Mouse (Mus musculus) kidney, postnatal 0 days (tissue): Measurements from ENCODE around the gene Uchl5. TPM values are rescaled to one million over a fixed set of nuclear protein-coding genes. Genes with fewer than 3 reads are reported as not detected.

ENCODE experiments used
- ATAC-seq: fragments of 200-750 bp; cut with Nextera tagmentation; replicated peaks from 2 replicates; pipeline ENCODE4 v1.8.0; 2017; ENCODE audit warnings: low read depth, moderate number of reproducible peaks, moderate TSS enrichment, moderate library complexity; ENCODE audit not compliant: low FRiP score
- DNase-seq: peaks from one replicate; pipeline ENCODE4 v3.0.0-alpha.2; 2016; ENCODE audit warnings: low spot score
- H3K27ac ChIP-seq: fragments of 300-500 bp; sonication (generic); 2 replicates; pipeline ENCODE4 v1.5.1; 2014; ENCODE audit warnings: mild to moderate bottlenecking
- H3K27me3 ChIP-seq: fragments of 300-500 bp; sonication (generic); 2 replicates; pipeline ENCODE4 v1.6.1; 2014; ENCODE audit warnings: low read length, mixed read lengths; ENCODE audit not compliant: insufficient read depth
- H3K36me3 ChIP-seq: fragments of 300-500 bp; sonication (generic); 2 replicates; pipeline ENCODE4 v1.6.1; 2014; ENCODE audit warnings: low read length, mixed read lengths; ENCODE audit not compliant: insufficient read depth
- H3K4me1 ChIP-seq: fragments of 300-500 bp; sonication (generic); replicated peaks from 2 replicates; pipeline ENCODE4 v1.6.1; 2014; ENCODE audit warnings: antibody characterized with exemption, low read length, mixed read lengths; ENCODE audit not compliant: insufficient read depth
- H3K4me2 ChIP-seq: fragments of 300-500 bp; sonication (generic); 2 replicates; pipeline ENCODE4 v1.6.1; 2014; ENCODE audit warnings: mild to moderate bottlenecking, low read length, moderate library complexity, mixed read lengths
- H3K4me3 ChIP-seq: fragments of 300-500 bp; sonication (generic); replicated peaks from 2 replicates; pipeline ENCODE4 v1.5.1; 2014; ENCODE audit warnings: low read depth, low read length
- H3K9ac ChIP-seq: fragments of 300-500 bp; sonication (generic); 2 replicates; pipeline ENCODE4 v1.6.1; 2014; ENCODE audit warnings: low read depth, low read length
- H3K9me3 ChIP-seq: fragments of 300-500 bp; sonication (generic); replicated peaks from 2 replicates; pipeline ENCODE4 v1.6.1; 2016; ENCODE audit warnings: low read length, inconsistent platforms, mixed read lengths
- CTCF ChIP-seq: IDR thresholded peaks from 2 replicates; pipeline ENCODE4 v1.5.1; 2016; ENCODE audit warnings: antibody characterized with exemption, low read depth, mild to moderate bottlenecking, moderate library complexity
- WGBS: fragments of 180-500 bp; shearing (Covaris S2); extraction: QIAGEN DNeasy Blood & Tissue Kit; methylation state at CpG from one replicate; pipeline ENCODE4 v1.1.7; 2014; 5-methylcytosine and 5-hydroxymethylcytosine counted together
- polyA plus RNA-seq: library from polyadenylated mRNA; unstranded; fragments of >200 nt; fragmentation: Nextera tagmentation; extraction: Ambion mirVana; gene quantifications from 2 replicates; pipeline ENCODE4 v1.2.1, GENCODE M21; 2015

Gene Uchl5
- 71.6 and 77.5 TPM in 2 replicates for polyA plus RNA-seq

DNA sequence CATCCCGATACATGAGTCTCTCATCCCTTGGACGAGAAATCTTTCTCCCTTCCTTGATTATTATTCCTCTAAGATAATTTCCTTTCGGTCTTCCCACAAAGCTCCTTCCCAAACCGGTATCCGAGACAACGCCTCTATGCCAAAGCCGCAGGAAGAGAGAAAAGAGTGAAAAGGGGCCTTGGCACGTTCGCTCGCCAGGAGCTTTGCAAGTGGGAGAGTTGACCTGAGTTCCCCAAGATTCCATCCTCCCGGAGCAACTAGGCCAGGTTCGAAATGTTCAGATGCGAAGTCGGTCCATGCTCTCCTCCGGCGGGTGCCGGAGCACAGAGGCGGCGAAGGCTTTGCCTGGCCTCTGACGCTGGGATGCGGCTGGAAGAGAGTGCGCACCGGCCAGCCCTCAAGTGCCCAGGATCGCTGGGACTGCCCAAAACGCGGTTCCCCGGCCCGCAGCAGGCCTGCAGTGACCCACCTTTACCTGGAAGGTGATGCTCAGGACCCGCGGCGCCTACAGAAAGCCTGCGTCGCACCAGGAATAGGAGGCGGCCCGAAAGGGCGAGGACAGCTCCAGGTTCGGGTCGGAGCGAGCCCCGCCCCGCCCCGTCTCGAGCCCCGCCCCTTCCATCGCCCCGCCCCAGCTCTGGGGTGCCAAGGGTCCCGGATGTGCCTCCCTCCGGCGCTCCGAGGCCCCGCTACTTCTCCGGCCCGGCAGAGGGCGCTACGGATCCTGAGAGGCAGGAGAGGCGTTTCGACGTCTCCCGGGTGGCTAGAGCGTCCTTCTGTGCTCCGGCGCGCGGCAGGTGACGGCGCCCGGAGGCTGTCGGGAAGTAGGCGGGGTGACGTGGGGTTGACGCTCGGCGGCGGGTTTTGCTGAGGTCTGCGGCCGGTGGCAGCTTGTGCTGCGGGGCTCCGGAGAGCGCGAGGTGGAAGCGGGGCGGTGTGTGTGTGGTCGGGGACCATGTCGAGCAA lies at the start of gene Uchl5, which contains the start of gene Trove2:
Gene Uchl5, plus strand, starts transcription at position 827 of the 966 bp plus-strand sequence.
Gene Trove2, minus strand, starts transcription at position 623 of the 966 bp plus-strand sequence.
- Histone ChIP-seq H3K4me3 (peak within 1 kb of the TSS; percentile 81), H3K4me1 (peaks cover 6% of the 10 kb centered on the region), H3K36me3 (no peaks in the 10 kb centered on the region), H3K27me3 (no peaks in the 10 kb centered on the region), H3K27ac (peak within 1 kb of the TSS; percentile 90), H3K9me3 (no peaks in the 10 kb centered on the region), H3K4me2 (peak within 1 kb of the TSS; percentile 81), H3K9ac (peak within 1 kb of the TSS; percentile 90)
- peak; percentile 97 for TF ChIP-seq CTCF
- under 1% methylated on average over 84 of the region's 84 CpGs for WGBS
- ATAC-seq, result peak; percentile 97
- DNase-seq, result peak; percentile 98

DNA sequence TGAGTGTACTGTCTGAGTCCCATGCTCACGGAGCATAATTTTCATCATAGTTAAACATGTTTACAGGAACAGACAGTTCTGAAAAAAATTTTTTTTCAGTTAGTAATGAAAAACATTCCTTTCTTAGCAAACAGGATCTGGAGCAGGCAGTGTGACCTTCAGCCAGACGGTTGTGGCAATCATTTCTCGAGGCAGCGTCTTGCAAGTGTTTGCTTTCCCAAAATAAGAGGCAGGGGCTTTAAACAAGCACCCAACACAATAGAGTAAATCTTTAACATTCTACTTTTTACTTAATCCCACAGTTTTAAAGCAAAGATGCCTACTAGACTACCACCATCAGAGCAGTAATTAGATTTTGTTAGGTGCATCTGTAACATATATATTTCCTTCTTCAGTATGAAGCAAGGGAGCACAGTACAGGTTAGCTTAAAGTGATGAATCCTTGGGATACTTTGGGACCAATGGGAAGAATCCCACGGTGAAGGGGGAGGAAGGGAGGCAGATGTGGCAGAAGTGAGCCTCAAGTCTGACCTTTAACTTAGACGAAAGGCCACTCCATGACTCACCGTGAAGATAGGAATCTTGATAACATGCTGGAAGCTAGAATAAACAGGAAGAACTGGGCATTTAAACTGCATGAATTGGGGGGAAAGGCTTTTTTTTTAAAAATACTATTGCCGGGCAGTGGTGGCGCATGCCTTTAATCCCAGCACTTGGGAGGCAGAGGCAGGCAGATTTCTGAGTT lies 49.2 kb upstream of the Uchl5 start:
- DNase-seq, result no peak
- H3K4me1 ChIP-seq, result no peaks in the 10 kb centered on the region
- no peak overlapping the region for H3K4me2 ChIP-seq
- no peaks in the 10 kb centered on the region for H3K27me3 ChIP-seq
- H3K4me3 ChIP-seq, result no peak overlapping the region
- H3K9me3 ChIP-seq, result no peaks in the 10 kb centered on the region
- ATAC-seq, result no peak
- H3K36me3 ChIP-seq, result no peaks in the 10 kb centered on the region
- H3K9ac ChIP-seq, result no peak overlapping the region
- WGBS, result 52% methylated on average over 9 of the region's 9 CpGs
- TF ChIP-seq CTCF, result no peak
- no peak overlapping the region for H3K27ac ChIP-seq

DNA sequence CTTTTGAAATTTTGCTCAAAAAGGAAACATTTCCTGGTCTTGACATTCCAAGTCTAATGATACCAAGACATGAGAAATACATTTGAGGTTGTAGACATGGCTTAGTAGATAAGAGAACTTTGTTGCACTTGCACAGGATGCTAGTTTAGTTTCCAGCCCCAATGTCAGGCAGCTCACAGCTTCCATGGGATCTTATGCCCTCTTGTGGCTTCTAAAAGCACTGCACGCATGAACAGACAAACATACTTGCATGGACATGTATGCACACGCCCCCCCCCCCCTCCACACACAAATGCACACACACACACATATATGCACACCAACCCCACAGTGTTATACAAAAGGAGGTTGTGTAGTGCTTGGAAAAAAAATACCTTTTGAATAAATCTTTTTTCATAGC lies 46.2 kb upstream of the Uchl5 start:
- H3K9ac ChIP-seq, result no peak overlapping the region
- no peaks in the 10 kb centered on the region for H3K36me3 ChIP-seq
- no peaks in the 10 kb centered on the region for H3K9me3 ChIP-seq
- H3K27ac ChIP-seq, result no peak overlapping the region
- H3K27me3 ChIP-seq, result no peaks in the 10 kb centered on the region
- peak; percentile 60 for TF ChIP-seq CTCF
- H3K4me3 ChIP-seq, result no peak overlapping the region
- peak; percentile 25 for DNase-seq
- WGBS, result 76% methylated on average over 2 of the region's 2 CpGs
- no peak overlapping the region for H3K4me2 ChIP-seq
- H3K4me1 ChIP-seq, result no peaks in the 10 kb centered on the region
- 0 out of 2 replicates have a peak, but pooled peaks have one; percentile 33 for ATAC-seq

DNA sequence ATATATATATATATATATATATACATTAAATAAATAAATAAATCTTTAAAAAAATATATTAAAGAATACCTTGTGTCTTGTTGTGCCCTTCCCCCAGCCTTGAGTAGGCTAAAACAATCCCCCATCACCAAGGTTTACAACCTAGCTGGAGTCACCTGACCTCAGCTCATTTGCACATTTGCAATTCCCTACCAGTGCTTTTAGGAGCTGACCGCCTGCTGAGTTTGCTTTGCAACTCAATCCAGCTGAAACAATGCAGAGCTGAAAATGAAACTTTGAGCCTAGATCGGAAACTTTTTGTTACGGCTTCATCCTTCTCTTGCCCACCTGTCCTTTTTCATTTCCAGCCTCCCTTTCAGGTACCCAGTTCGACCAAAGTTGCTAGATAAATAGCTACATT lies 45.4 kb upstream of the Uchl5 start:
- Histone ChIP-seq H3K9me3 (no peaks in the 10 kb centered on the region), H3K4me3 (no peak overlapping the region), H3K36me3 (no peaks in the 10 kb centered on the region), H3K27ac (no peak overlapping the region), H3K4me2 (no peak overlapping the region), H3K4me1 (no peaks in the 10 kb centered on the region), H3K27me3 (no peaks in the 10 kb centered on the region), H3K9ac (no peak overlapping the region)
- WGBS, result 37% methylated on average over 4 of the region's 4 CpGs
- DNase-seq (no peak), ATAC-seq (no peak)
- no peak for TF ChIP-seq CTCF

DNA sequence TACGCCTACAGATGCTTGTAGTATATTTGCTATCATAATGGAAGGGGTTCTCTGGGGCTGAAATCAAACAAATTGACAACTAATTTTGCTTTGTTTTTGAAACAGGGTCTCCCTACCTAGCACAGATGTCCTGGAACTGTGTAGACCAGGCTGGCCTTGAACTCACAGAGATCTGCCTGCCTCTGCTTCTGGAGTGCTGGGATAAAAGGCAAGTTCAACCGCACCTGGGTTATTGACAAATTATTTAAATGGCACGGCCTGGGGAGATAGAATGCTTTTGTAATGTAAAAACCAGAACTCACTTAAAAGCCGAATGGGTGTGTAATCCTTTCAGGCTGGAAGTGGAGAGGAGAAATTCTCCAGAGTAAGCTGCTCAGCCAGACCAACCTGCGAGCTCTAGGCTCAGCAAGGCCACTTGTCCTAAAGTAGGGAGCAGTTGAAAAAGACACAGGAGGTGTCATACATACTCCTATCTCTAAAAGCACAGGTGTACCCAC lies 43.1 kb upstream of the Uchl5 start:
- DNase-seq, result no peak
- no peak overlapping the region for H3K4me3 ChIP-seq
- ATAC-seq, result no peak
- TF ChIP-seq CTCF, result no peak
- no peaks in the 10 kb centered on the region for H3K9me3 ChIP-seq
- 82% methylated on average over 5 of the region's 5 CpGs for WGBS
- no peak overlapping the region for H3K4me2 ChIP-seq
- H3K27me3 ChIP-seq, result no peaks in the 10 kb centered on the region
- H3K27ac ChIP-seq, result no peak overlapping the region
- H3K4me1 ChIP-seq, result no peaks in the 10 kb centered on the region
- no peaks in the 10 kb centered on the region for H3K36me3 ChIP-seq
- H3K9ac ChIP-seq, result no peak overlapping the region

DNA sequence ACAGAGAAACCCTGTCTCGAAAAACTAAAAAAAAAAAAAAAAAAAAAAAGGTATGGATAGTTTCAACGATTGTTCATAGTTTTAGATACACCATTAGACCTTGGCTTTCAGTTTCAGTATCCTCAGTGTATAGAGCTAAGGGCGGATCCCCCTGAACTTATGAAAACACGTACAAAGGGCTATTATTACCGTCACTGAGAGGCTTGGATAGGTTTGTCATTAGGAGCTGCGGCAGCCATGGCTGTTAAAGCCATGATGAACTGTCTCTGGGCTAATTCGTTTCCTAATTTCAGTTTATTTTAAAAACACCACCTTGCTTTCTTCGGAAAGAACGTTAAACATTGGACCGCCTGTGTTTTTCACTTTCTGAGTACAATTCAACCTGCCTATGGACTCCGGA lies 38.3 kb upstream of the Uchl5 start:
- H3K27me3 ChIP-seq, result no peaks in the 10 kb centered on the region
- no peaks in the 10 kb centered on the region for H3K9me3 ChIP-seq
- peak overlapping the region; percentile 60 for H3K4me3 ChIP-seq
- peak overlapping the region; percentile 86 for H3K4me2 ChIP-seq
- H3K36me3 ChIP-seq, result peaks cover 11% of the 10 kb centered on the region; the same call in 1 of the 2 replicates
- H3K9ac ChIP-seq, result peak overlapping the region; percentile 66
- DNase-seq (peak; percentile 9), ATAC-seq (no peak)
- 19% methylated on average over 11 of the region's 11 CpGs for WGBS
- H3K27ac ChIP-seq, result 0 out of 2 replicates have a peak overlapping the region, but pooled peaks have one; percentile 81
- H3K4me1 ChIP-seq, result 0 out of 2 replicates have a peak, but pooled peaks cover 3% of the 10 kb centered on the region
- no peak for TF ChIP-seq CTCF
